Mouse (Mus musculus): ENCODE data around the gene Flnb. TPM values are rescaled to one million over a fixed set of nuclear protein-coding genes. Genes with fewer than 3 reads are reported as not detected.

Flnb gene
- polyA plus RNA-seq, 1 experiment: 20.6 TPM

DNA sequence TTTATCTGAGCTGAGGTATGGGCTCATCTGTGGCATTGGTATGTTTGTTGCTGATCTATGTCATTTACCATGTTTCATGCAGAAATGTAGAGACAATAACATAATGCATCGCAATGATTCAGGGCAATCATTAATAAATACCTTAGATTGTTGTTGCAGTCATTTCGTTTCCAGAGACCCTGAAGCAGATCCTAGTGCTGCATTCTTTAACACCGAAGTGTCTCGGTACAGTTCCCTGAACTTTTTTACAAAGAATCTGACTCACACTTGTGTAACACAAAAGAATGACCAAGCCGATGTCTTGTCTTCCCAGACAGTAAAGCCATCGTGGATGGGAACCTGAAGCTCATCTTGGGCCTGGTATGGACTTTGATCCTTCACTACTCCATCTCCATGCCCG lies 49.5 kb downstream of the Flnb start:
- DNase-seq (ENCODE audit: low read depth): no peak
- TF ChIP-seq POLR2A (IDR thresholded peaks at IDR 0.05; ENCODE audit: borderline replicate concordance, extremely low read depth, insufficient read depth, insufficient read length, poor library complexity, severe bottlenecking) (no peak), CTCF (IDR thresholded peaks at IDR 0.05; ENCODE audit: borderline replicate concordance, extremely low read depth, insufficient read depth, insufficient read length) (no peak)

DNA sequence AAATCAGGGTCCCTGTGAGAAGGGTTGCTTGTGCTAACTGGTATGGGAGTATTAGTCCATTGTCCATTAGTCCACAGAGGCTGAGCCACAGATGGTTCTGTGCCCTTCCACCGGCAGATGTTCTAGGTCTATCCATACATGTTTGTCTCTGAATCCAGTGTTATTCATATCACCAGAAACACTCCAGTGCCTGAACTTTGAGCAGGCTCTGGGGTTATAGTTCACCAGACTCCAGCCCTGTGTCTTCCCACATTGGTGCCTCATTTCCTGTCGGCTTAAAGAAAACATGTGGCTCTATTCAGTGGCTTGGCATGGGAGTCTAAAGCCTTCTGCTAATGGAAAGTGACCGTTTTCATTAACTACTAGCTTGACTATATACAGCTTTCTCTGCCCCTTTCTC lies 50.1 kb downstream of the Flnb start:
- TF ChIP-seq CTCF (IDR thresholded peaks at IDR 0.05; ENCODE audit: borderline replicate concordance, extremely low read depth, insufficient read depth, insufficient read length) (no peak), POLR2A (IDR thresholded peaks at IDR 0.05; ENCODE audit: borderline replicate concordance, extremely low read depth, insufficient read depth, insufficient read length, poor library complexity, severe bottlenecking) (no peak)
- no peak for DNase-seq (ENCODE audit: low read depth)

DNA sequence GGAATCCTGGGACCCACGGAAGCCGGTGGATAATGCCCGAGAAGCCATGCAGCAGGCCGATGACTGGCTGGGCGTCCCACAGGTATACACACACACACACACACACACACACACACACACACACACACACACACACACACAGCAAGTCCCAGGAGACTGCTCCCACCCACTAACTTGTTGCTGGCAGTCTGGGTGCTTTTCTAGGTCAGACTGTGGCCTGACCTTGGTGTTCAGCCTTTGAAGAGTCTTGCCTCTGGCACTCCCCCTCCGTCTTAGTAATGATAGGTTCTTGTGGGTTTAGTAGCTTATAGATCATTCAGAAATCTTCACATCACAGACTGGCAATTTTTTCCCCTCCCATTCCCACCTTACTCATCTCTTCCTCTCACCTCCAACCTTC lies 52.0 kb downstream of the Flnb start:
- TF ChIP-seq CTCF (IDR thresholded peaks at IDR 0.05; ENCODE audit: borderline replicate concordance, extremely low read depth, insufficient read depth, insufficient read length) (no peak), POLR2A (IDR thresholded peaks at IDR 0.05; ENCODE audit: borderline replicate concordance, extremely low read depth, insufficient read depth, insufficient read length, poor library complexity, severe bottlenecking) (no peak)
- DNase-seq (ENCODE audit: low read depth): no peak

DNA sequence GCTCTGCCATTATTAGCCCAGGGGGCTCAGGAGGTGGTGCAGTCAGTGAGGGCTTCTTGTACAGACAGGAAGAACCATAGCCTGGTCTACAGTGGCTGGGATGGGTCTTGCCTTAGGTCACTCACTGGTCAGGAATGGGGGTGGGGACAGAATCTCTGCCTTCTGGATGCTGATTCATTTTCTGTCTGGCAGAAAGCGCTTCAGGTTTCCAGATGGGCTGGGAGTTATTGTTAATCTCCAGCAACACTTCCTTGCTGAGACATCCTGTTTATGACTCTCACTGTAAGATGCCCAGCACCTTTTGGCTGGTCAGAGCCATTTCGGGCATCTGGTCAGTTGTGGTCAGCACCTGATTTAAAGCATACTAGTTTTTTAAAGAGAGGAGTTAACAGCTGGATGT lies 55.8 kb downstream of the Flnb start:
- no peak for TF ChIP-seq CTCF (IDR thresholded peaks at IDR 0.05; ENCODE audit: borderline replicate concordance, extremely low read depth, insufficient read depth, insufficient read length)
- no peak for TF ChIP-seq POLR2A (IDR thresholded peaks at IDR 0.05; ENCODE audit: borderline replicate concordance, extremely low read depth, insufficient read depth, insufficient read length, poor library complexity, severe bottlenecking)
- no peak for DNase-seq (ENCODE audit: low read depth)

- no peak for DNase-seq (ENCODE audit: low read depth)
Measured at GRCm38 (mm10) chr14:7874495-7874894, 56.7 kb downstream of the Flnb start.

DNA sequence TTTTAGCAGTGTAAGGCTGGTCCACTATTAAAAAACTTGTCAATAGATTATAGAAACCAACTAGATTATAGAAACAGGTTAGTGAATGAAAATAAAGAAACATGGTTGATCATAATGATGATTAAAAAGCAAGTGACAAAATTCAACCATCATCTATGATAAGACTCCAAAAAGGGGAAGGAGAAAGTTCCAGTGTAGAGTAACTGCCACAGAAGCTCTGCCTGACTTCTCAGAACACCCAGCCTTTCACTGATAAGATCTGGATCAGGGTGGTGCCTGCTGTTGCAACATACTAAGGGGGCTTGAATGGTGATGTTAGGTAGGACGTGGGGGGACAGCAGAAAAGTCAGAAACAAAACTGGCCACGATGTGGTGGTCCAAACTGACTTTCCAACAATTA lies 60.2 kb downstream of the Flnb start:
- TF ChIP-seq POLR2A (IDR thresholded peaks at IDR 0.05; ENCODE audit: borderline replicate concordance, extremely low read depth, insufficient read depth, insufficient read length, poor library complexity, severe bottlenecking) (no peak), CTCF (IDR thresholded peaks at IDR 0.05; ENCODE audit: borderline replicate concordance, extremely low read depth, insufficient read depth, insufficient read length) (no peak)
- no peak for DNase-seq (ENCODE audit: low read depth)

More at GRCm38 (mm10) chr14:7874495-7874894, 56.7 kb downstream of the Flnb start:
- TF ChIP-seq POLR2A (IDR thresholded peaks at IDR 0.05; ENCODE audit: borderline replicate concordance, extremely low read depth, insufficient read depth, insufficient read length, poor library complexity, severe bottlenecking) (no peak), CTCF (IDR thresholded peaks at IDR 0.05; ENCODE audit: borderline replicate concordance, extremely low read depth, insufficient read depth, insufficient read length) (no peak)

DNA sequence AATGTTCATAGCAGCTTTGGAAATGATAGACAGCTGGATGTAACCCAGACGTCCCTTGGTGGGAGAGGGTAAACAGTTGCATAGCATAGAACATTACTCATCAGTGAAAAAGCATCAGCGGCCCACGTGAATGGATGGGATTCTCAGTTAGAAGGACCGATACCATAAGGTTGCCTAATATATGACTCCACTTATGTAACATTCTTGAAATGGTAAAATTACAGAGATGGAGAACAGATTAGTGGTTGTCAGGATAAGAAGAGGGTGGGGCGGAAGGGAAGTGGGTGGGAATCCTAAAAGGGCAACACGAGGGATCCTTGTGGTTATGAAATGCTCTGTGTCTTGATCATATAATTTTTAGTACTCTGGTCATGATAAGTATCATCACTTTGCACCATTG lies 62.6 kb downstream of the Flnb start:
- TF ChIP-seq POLR2A (IDR thresholded peaks at IDR 0.05; ENCODE audit: borderline replicate concordance, extremely low read depth, insufficient read depth, insufficient read length, poor library complexity, severe bottlenecking): no peak
- no peak for TF ChIP-seq CTCF (IDR thresholded peaks at IDR 0.05; ENCODE audit: borderline replicate concordance, extremely low read depth, insufficient read depth, insufficient read length)
- DNase-seq (ENCODE audit: low read depth): no peak

DNA sequence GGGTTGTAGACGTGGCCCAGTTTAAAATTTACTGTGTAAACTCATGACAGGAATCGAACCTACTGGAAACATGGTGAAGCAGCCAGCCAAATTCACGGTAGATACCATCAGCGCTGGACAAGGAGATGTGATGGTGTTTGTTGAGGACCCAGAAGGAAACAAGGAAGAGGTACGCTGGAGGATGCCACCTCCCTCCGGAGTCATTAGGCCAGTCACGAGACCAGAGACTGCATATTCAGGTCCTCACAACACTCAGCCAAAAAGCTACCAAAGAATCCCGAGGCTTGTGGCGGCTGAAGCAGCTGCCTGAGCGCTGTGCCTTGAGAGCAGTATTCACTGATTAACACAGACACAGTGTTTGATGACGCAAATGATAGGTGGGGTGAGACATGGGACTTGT lies 63.8 kb downstream of the Flnb start:
- TF ChIP-seq CTCF (IDR thresholded peaks at IDR 0.05; ENCODE audit: borderline replicate concordance, extremely low read depth, insufficient read depth, insufficient read length) (no peak), POLR2A (IDR thresholded peaks at IDR 0.05; ENCODE audit: borderline replicate concordance, extremely low read depth, insufficient read depth, insufficient read length, poor library complexity, severe bottlenecking) (no peak)
- DNase-seq (ENCODE audit: low read depth): no peak

DNA sequence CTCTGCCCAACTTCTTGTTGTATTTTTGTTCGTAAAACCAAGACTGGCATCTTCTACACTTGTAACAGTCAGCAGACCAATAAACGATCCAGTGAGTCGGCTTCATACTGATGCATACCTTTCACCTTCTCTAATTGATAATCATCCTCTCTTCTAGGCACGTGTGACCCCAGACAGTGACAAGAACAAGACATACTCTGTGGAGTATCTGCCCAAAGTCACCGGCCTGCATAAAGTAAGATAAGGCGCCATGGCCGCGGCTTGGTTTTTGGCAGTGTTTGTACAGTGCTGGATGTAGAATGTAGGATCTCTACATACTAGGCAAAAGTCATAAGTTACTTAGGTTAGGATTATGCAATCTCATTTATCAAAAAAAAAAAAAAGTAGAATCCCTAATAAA lies 64.3 kb downstream of the Flnb start:
- no peak for TF ChIP-seq CTCF (IDR thresholded peaks at IDR 0.05; ENCODE audit: borderline replicate concordance, extremely low read depth, insufficient read depth, insufficient read length)
- TF ChIP-seq POLR2A (IDR thresholded peaks at IDR 0.05; ENCODE audit: borderline replicate concordance, extremely low read depth, insufficient read depth, insufficient read length, poor library complexity, severe bottlenecking): no peak
- no peak for DNase-seq (ENCODE audit: low read depth)

DNA sequence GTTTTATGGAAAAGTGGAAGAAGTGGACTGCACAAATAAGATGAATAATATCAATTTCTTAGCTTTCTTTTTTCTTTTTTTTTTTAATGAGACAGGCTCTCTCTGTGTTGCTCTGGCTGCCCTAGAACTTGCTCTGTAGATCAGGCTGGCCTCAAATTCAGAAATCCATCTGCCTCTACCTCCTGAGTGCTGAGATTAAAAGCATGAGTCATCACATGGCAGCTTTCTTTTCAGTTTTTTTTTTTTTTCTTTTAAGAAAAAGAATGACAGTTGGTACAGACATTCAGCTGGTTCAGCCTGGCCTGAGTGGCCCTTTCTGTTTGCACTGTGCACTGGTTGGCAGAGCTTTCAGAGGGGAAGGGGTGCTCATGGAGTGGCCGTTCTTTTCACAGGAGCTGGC lies 66.4 kb downstream of the Flnb start:
- no peak for DNase-seq (ENCODE audit: low read depth)
- TF ChIP-seq POLR2A (IDR thresholded peaks at IDR 0.05; ENCODE audit: borderline replicate concordance, extremely low read depth, insufficient read depth, insufficient read length, poor library complexity, severe bottlenecking) (no peak), CTCF (IDR thresholded peaks at IDR 0.05; ENCODE audit: borderline replicate concordance, extremely low read depth, insufficient read depth, insufficient read length) (no peak)

GRCm38 (mm10) chr14:7884841-7885240 lies 67.1 kb downstream of the Flnb start:
- DNase-seq (ENCODE audit: low read depth): peak; percentile 26
- TF ChIP-seq POLR2A (IDR thresholded peaks at IDR 0.05; ENCODE audit: borderline replicate concordance, extremely low read depth, insufficient read depth, insufficient read length, poor library complexity, severe bottlenecking): no peak
- no peak for TF ChIP-seq CTCF (IDR thresholded peaks at IDR 0.05; ENCODE audit: borderline replicate concordance, extremely low read depth, insufficient read depth, insufficient read length)

- TF ChIP-seq CTCF (IDR thresholded peaks at IDR 0.05; ENCODE audit: borderline replicate concordance, extremely low read depth, insufficient read depth, insufficient read length): no peak
- peak; percentile 75 for DNase-seq (ENCODE audit: low read depth)
Measured at GRCm38 (mm10) chr14:7885540-7885939, 67.8 kb downstream of the Flnb start.

GRCm38 (mm10) chr14:7886008-7886407 lies 68.3 kb downstream of the Flnb start:
- TF ChIP-seq POLR2A (IDR thresholded peaks at IDR 0.05; ENCODE audit: borderline replicate concordance, extremely low read depth, insufficient read depth, insufficient read length, poor library complexity, severe bottlenecking) (no peak), CTCF (IDR thresholded peaks at IDR 0.05; ENCODE audit: borderline replicate concordance, extremely low read depth, insufficient read depth, insufficient read length) (no peak)
- no peak for DNase-seq (ENCODE audit: low read depth)
